Mouse (Mus musculus) stomach, embryonic 15.5 days (tissue): ENCODE measurements around the gene B3gnt2. TPM values are rescaled to one million over a fixed set of nuclear protein-coding genes. Genes with fewer than 3 reads are reported as not detected.
"Not testable (repeated sequence)": the region's sequence is repeated elsewhere in the genome, so short reads cannot be mapped to it uniquely, and the experiment has no call there.

Experiments
- ATAC-seq: fragments of 200-750 bp; cut with Nextera tagmentation; 2 replicates; pipeline ENCODE4 v1.8.0; 2017; ENCODE audit warnings: low read depth, moderate number of reproducible peaks, moderate TSS enrichment; ENCODE audit not compliant: insufficient read depth, low FRiP score
- H3K27ac ChIP-seq: fragments of 300-500 bp; sonication (generic); 2 replicates; pipeline ENCODE4 v1.5.1; 2015; ENCODE audit warnings: mild to moderate bottlenecking, inconsistent platforms
- H3K27me3 ChIP-seq: fragments of 300-500 bp; sonication (generic); replicated peaks from 2 replicates; pipeline ENCODE4 v1.6.1; 2015; ENCODE audit warnings: inconsistent platforms
- H3K36me3 ChIP-seq: fragments of 300-500 bp; sonication (generic); 2 replicates; pipeline ENCODE4 v1.6.1; 2015; ENCODE audit warnings: inconsistent platforms
- H3K4me1 ChIP-seq: fragments of 300-500 bp; sonication (generic); 2 replicates; pipeline ENCODE4 v1.6.1; 2015; ENCODE audit warnings: inconsistent platforms
- H3K4me2 ChIP-seq: fragments of 300-500 bp; sonication (generic); 2 replicates; pipeline ENCODE4 v1.6.1; 2015; ENCODE audit warnings: mild to moderate bottlenecking, inconsistent platforms
- H3K4me3 ChIP-seq: fragments of 300-500 bp; sonication (generic); replicated peaks from 2 replicates; pipeline ENCODE4 v1.5.1; 2015; ENCODE audit warnings: inconsistent platforms
- H3K9ac ChIP-seq: fragments of 300-500 bp; sonication (generic); 2 replicates; pipeline ENCODE4 v1.6.1; 2015; ENCODE audit warnings: inconsistent platforms
- H3K9me3 ChIP-seq: fragments of 300-500 bp; sonication (generic); 2 replicates; pipeline ENCODE4 v1.6.1; 2016; ENCODE audit warnings: inconsistent platforms
- WGBS: fragments of 180-500 bp; shearing (Covaris S2); methylation state at CpG from one replicate; pipeline ENCODE4 v1.1.7; 2015; 5-methylcytosine and 5-hydroxymethylcytosine counted together
- polyA plus RNA-seq: library from polyadenylated mRNA; unstranded; fragments of >200 nt; fragmentation: Nextera tagmentation; extraction: Ambion mirVana; gene quantifications from 2 replicates; pipeline ENCODE4 v1.2.1, GENCODE M21; 2015

The B3gnt2 gene
- polyA plus RNA-seq, 1 experiment from 2014 or later, result 13.6 TPM

- not testable (repeated sequence) for H3K9me3 ChIP-seq, H3K36me3 ChIP-seq, H3K4me1 ChIP-seq, H3K9ac ChIP-seq, H3K4me2 ChIP-seq, H3K27ac ChIP-seq, H3K4me3 ChIP-seq, H3K27me3 ChIP-seq, ATAC-seq
- 68% methylated on average over 5 of the region's 5 CpGs for WGBS
These were observed 125.6 kb downstream of the B3gnt2 start for GRCm38 (mm10) chr11:22735128-22735527.

GRCm38 (mm10) chr11:22733936-22734335 lies 126.8 kb downstream of the B3gnt2 start:
- Histone ChIP-seq H3K4me1 (no peaks in the 10 kb centered on the region), H3K36me3 (no peaks in the 10 kb centered on the region), H3K9me3 (no peaks in the 10 kb centered on the region), H3K4me3 (no peak overlapping the region), H3K9ac (no peak overlapping the region), H3K4me2 (no peak overlapping the region), H3K27ac (no peak overlapping the region), H3K27me3 (no peaks in the 10 kb centered on the region)
- 80% methylated on average over 6 of the region's 6 CpGs for WGBS
- no peak for ATAC-seq

- no peak overlapping the region for H3K9ac ChIP-seq
- H3K36me3 ChIP-seq, result no peaks in the 10 kb centered on the region
- H3K4me2 ChIP-seq, result no peak overlapping the region
- no peaks in the 10 kb centered on the region for H3K4me1 ChIP-seq
- H3K27ac ChIP-seq, result no peak overlapping the region
- no peak overlapping the region for H3K4me3 ChIP-seq
- no peaks in the 10 kb centered on the region for H3K27me3 ChIP-seq
- no peaks in the 10 kb centered on the region for H3K9me3 ChIP-seq
- WGBS, result 81% methylated on average over 4 of the region's 4 CpGs
- no peak for ATAC-seq
These were observed 127.9 kb downstream of the B3gnt2 start for GRCm38 (mm10) chr11:22732907-22733306.

- no peak for ATAC-seq
- no peak overlapping the region for H3K4me3 ChIP-seq
- H3K27me3 ChIP-seq, result no peaks in the 10 kb centered on the region
- no peaks in the 10 kb centered on the region for H3K9me3 ChIP-seq
- H3K9ac ChIP-seq, result no peak overlapping the region
- WGBS, result 89% methylated on average over 2 of the region's 2 CpGs
- no peak overlapping the region for H3K4me2 ChIP-seq
- H3K27ac ChIP-seq, result no peak overlapping the region
- H3K4me1 ChIP-seq, result no peaks in the 10 kb centered on the region
- no peaks in the 10 kb centered on the region for H3K36me3 ChIP-seq
These were observed 137.7 kb downstream of the B3gnt2 start for GRCm38 (mm10) chr11:22723096-22723495.

GRCm38 (mm10) chr11:22720096-22720495 lies 140.7 kb downstream of the B3gnt2 start:
- Histone ChIP-seq H3K9me3 (no peaks in the 10 kb centered on the region), H3K36me3 (no peaks in the 10 kb centered on the region), H3K4me2 (no peak overlapping the region), H3K27ac (no peak overlapping the region), H3K4me3 (no peak overlapping the region), H3K4me1 (no peaks in the 10 kb centered on the region), H3K9ac (no peak overlapping the region), H3K27me3 (no peaks in the 10 kb centered on the region)
- no peak for ATAC-seq
- WGBS, result 59% methylated on average over 2 of the region's 2 CpGs

GRCm38 (mm10) chr11:22719570-22719969 lies 141.2 kb downstream of the B3gnt2 start:
- H3K4me1 ChIP-seq, result no peaks in the 10 kb centered on the region
- H3K9ac ChIP-seq, result no peak overlapping the region
- no peaks in the 10 kb centered on the region for H3K27me3 ChIP-seq
- no peaks in the 10 kb centered on the region for H3K9me3 ChIP-seq
- H3K4me2 ChIP-seq, result no peak overlapping the region
- 44% methylated on average over 4 of the region's 4 CpGs for WGBS
- H3K27ac ChIP-seq, result no peak overlapping the region
- peak; percentile 66 for ATAC-seq
- H3K36me3 ChIP-seq, result no peaks in the 10 kb centered on the region
- no peak overlapping the region for H3K4me3 ChIP-seq

- no peaks in the 10 kb centered on the region for H3K9me3 ChIP-seq
- no peak for ATAC-seq
- WGBS, result 86% methylated on average over 7 of the region's 7 CpGs
- H3K27me3 ChIP-seq, result no peaks in the 10 kb centered on the region
- no peak overlapping the region for H3K4me3 ChIP-seq
- no peak overlapping the region for H3K9ac ChIP-seq
- H3K4me1 ChIP-seq, result no peaks in the 10 kb centered on the region
- no peaks in the 10 kb centered on the region for H3K36me3 ChIP-seq
- H3K4me2 ChIP-seq, result no peak overlapping the region
- no peak overlapping the region for H3K27ac ChIP-seq
These were observed 142.7 kb downstream of the B3gnt2 start for GRCm38 (mm10) chr11:22718036-22718435.

GRCm38 (mm10) chr11:22711327-22711726 lies 149.4 kb downstream of the B3gnt2 start:
- WGBS, result 90% methylated on average over 3 of the region's 3 CpGs
- H3K4me1 ChIP-seq, result no peaks in the 10 kb centered on the region

GRCm38 (mm10) chr11:22710596-22710995 lies 150.2 kb downstream of the B3gnt2 start:
- no peak for ATAC-seq
- no peaks in the 10 kb centered on the region for H3K4me1 ChIP-seq
- no peaks in the 10 kb centered on the region for H3K27me3 ChIP-seq
- H3K4me3 ChIP-seq, result no peak overlapping the region
- H3K27ac ChIP-seq, result no peak overlapping the region
- no peaks in the 10 kb centered on the region for H3K9me3 ChIP-seq
- no peaks in the 10 kb centered on the region for H3K36me3 ChIP-seq
- H3K9ac ChIP-seq, result no peak overlapping the region
- WGBS, result 87% methylated on average over 2 of the region's 2 CpGs
- no peak overlapping the region for H3K4me2 ChIP-seq

More at GRCm38 (mm10) chr11:22711327-22711726, 149.4 kb downstream of the B3gnt2 start:
- no peaks in the 10 kb centered on the region for H3K27me3 ChIP-seq
- ATAC-seq, result no peak
- H3K27ac ChIP-seq, result no peak overlapping the region
- no peak overlapping the region for H3K4me3 ChIP-seq
- H3K36me3 ChIP-seq, result no peaks in the 10 kb centered on the region
- H3K9me3 ChIP-seq, result no peaks in the 10 kb centered on the region
- no peak overlapping the region for H3K4me2 ChIP-seq
- H3K9ac ChIP-seq, result no peak overlapping the region

Other genes with a start within 250 kb of the B3gnt2 start
- gene Zrsr1, start 111.0 kb upstream of the B3gnt2 start, polyA plus RNA-seq, result 2.5 and 2.7 TPM in 2 replicates
- gene Gm28048, start 121.1 kb upstream of the B3gnt2 start, polyA plus RNA-seq, result 12.1 and 15.0 TPM in 2 replicates
- gene Commd1, start 121.4 kb upstream of the B3gnt2 start, polyA plus RNA-seq, result 368 and 394 TPM in 2 replicates
- gene Cct4, start 129.6 kb upstream of the B3gnt2 start, polyA plus RNA-seq, result 248 and 251 TPM in 2 replicates
- 2.7 and 4.0 TPM in 2 replicates for gene Fam161a, start 146.6 kb upstream of the B3gnt2 start, polyA plus RNA-seq